Mouse (Mus musculus) hindbrain, embryonic 14.5 days (tissue): ENCODE results near the gene Nfe2. TPM values are rescaled to one million over a fixed set of nuclear protein-coding genes. Genes with fewer than 3 reads are reported as not detected.
A peak's percentile ranks its signal among the peaks of the same experiment; 100 is the strongest.

ENCODE experiments used
- ATAC-seq: fragments of 200-750 bp; cut with Nextera tagmentation; 2 replicates; pipeline ENCODE4 v1.8.0; 2017; ENCODE audit warnings: moderate number of reproducible peaks, mild to moderate bottlenecking, moderate TSS enrichment, moderate library complexity; ENCODE audit not compliant: low FRiP score
- DNase-seq: peaks from one replicate; pipeline ENCODE4 v3.0.0-alpha.2; 2015; ENCODE audit warnings: low spot score
- H3K27ac ChIP-seq: fragments of 300-500 bp; sonication (generic); 2 replicates; pipeline ENCODE4 v1.5.1; 2014; ENCODE audit warnings: mild to moderate bottlenecking, moderate library complexity
- H3K27me3 ChIP-seq: fragments of 300-500 bp; sonication (generic); 2 replicates; pipeline ENCODE4 v1.6.1; 2014; ENCODE audit warnings: mild to moderate bottlenecking, low read length, mixed read lengths; ENCODE audit not compliant: control insufficient read depth, insufficient read depth
- H3K36me3 ChIP-seq: fragments of 300-500 bp; sonication (generic); replicated peaks from 2 replicates; pipeline ENCODE4 v1.6.1; 2014; ENCODE audit not compliant: control insufficient read depth, insufficient read depth
- H3K4me1 ChIP-seq: fragments of 300-500 bp; sonication (generic); replicated peaks from 2 replicates; pipeline ENCODE4 v1.6.1; 2014; ENCODE audit warnings: antibody characterized with exemption, low read length, mixed read lengths; ENCODE audit not compliant: control insufficient read depth, insufficient read depth
- H3K4me2 ChIP-seq: fragments of 300-500 bp; sonication (generic); replicated peaks from 2 replicates; pipeline ENCODE4 v1.6.1; 2014; ENCODE audit warnings: mild to moderate bottlenecking, moderate library complexity
- H3K4me3 ChIP-seq: fragments of 300-500 bp; sonication (generic); replicated peaks from 2 replicates; pipeline ENCODE4 v1.5.1; 2014; ENCODE audit warnings: mild to moderate bottlenecking, low read length
- H3K9ac ChIP-seq: fragments of 300-500 bp; sonication (generic); 2 replicates; pipeline ENCODE4 v1.6.1; 2014
- H3K9me3 ChIP-seq: fragments of 300-500 bp; sonication (generic); 2 replicates; pipeline ENCODE4 v1.6.1; 2016; ENCODE audit warnings: low read length; ENCODE audit not compliant: control insufficient read depth
- WGBS: fragments of 180-500 bp; shearing (Covaris S2); extraction: QIAGEN DNeasy Blood & Tissue Kit; methylation state at CpG from one replicate; pipeline ENCODE4 v1.1.7; 2014; 5-methylcytosine and 5-hydroxymethylcytosine counted together
- polyA plus RNA-seq: library from polyadenylated mRNA; unstranded; fragments of >200 nt; fragmentation: Nextera tagmentation; extraction: Ambion mirVana; gene quantifications from 2 replicates; pipeline ENCODE4 v1.2.1, GENCODE M21; 2014

Nfe2 gene
- 0.90 and 1.1 TPM in 2 replicates for polyA plus RNA-seq

- ATAC-seq (no peak), DNase-seq (no peak)
- no peaks in the 10 kb centered on the region for H3K9me3 ChIP-seq
- 13% methylated on average over 15 of the region's 15 CpGs for WGBS
- peaks cover 9% of the 10 kb centered on the region; the same call in 1 of the 2 replicates for H3K4me1 ChIP-seq
- no peaks in the 10 kb centered on the region for H3K36me3 ChIP-seq
- H3K27me3 ChIP-seq, result peaks cover 7% of the 10 kb centered on the region
- H3K4me3 ChIP-seq, result no peak within 1 kb of the TSS
- no peak within 1 kb of the TSS for H3K27ac ChIP-seq
- H3K9ac ChIP-seq, result no peak within 1 kb of the TSS
- H3K4me2 ChIP-seq, result peak within 1 kb of the TSS; percentile 11; the same call in 1 of the 2 replicates
Observed at GRCm38 (mm10) chr15:103257790-103258728, at the start of gene Nfe2. Nfe2 (minus strand) TSS chr15:103258403.

GRCm38 (mm10) chr15:103307125-103307524 is 48.9 kb upstream of the Nfe2 start:
- Histone ChIP-seq H3K4me2 (no peak overlapping the region), H3K4me3 (no peak overlapping the region), H3K9ac (no peak overlapping the region), H3K9me3 (no peaks in the 10 kb centered on the region), H3K27ac (peak overlapping the region; percentile 98), H3K4me1 (peaks cover 47% of the 10 kb centered on the region), H3K36me3 (no peaks in the 10 kb centered on the region), H3K27me3 (no peaks in the 10 kb centered on the region)
- DNase-seq, result peak; percentile 97
- ATAC-seq, result peak; percentile 12; the same call in 1 of the 2 replicates
- WGBS, result 1% methylated on average over 7 of the region's 7 CpGs

- WGBS, result 31% methylated on average over 8 of the region's 8 CpGs
Observed at GRCm38 (mm10) chr15:103305792-103306645, 47.8 kb upstream of the Nfe2 start.

GRCm38 (mm10) chr15:103305070-103305678 is 47.0 kb upstream of the Nfe2 start:
- under 1% methylated on average over 71 of the region's 71 CpGs for WGBS
- ATAC-seq, result peak; percentile 96
- H3K36me3 ChIP-seq, result no peaks in the 10 kb centered on the region

More at GRCm38 (mm10) chr15:103305792-103306645, 47.8 kb upstream of the Nfe2 start:
- H3K36me3 ChIP-seq, result no peaks in the 10 kb centered on the region
- peak overlapping the region; percentile 70 for H3K9ac ChIP-seq
- H3K27me3 ChIP-seq, result no peaks in the 10 kb centered on the region
- peak overlapping the region; percentile 98 for H3K27ac ChIP-seq
- peak overlapping the region; percentile 73 for H3K4me2 ChIP-seq
- ATAC-seq (no peak), DNase-seq (no peak)
- peak overlapping the region; percentile 28 for H3K4me3 ChIP-seq
- peaks cover 58% of the 10 kb centered on the region for H3K4me1 ChIP-seq
- H3K9me3 ChIP-seq, result no peaks in the 10 kb centered on the region

GRCm38 (mm10) chr15:103304616-103304969 is 46.4 kb upstream of the Nfe2 start:
- peak overlapping the region; percentile 68 for H3K9ac ChIP-seq
- no peaks in the 10 kb centered on the region for H3K9me3 ChIP-seq
- no peaks in the 10 kb centered on the region for H3K36me3 ChIP-seq
- no peaks in the 10 kb centered on the region for H3K27me3 ChIP-seq
- peak overlapping the region; percentile 98 for H3K27ac ChIP-seq
- ATAC-seq (no peak), DNase-seq (no peak)
- peak overlapping the region; percentile 33 for H3K4me3 ChIP-seq
- WGBS, result under 1% methylated on average over 9 of the region's 9 CpGs
- H3K4me1 ChIP-seq, result peaks cover 72% of the 10 kb centered on the region
- peak overlapping the region; percentile 73 for H3K4me2 ChIP-seq

More at GRCm38 (mm10) chr15:103305070-103305678, 47.0 kb upstream of the Nfe2 start:
- Histone ChIP-seq H3K27me3 (no peaks in the 10 kb centered on the region), H3K9ac (peak overlapping the region; percentile 70), H3K9me3 (no peaks in the 10 kb centered on the region), H3K4me1 (peaks cover 67% of the 10 kb centered on the region), H3K4me2 (peak overlapping the region; percentile 73), H3K27ac (peak overlapping the region; percentile 98), H3K4me3 (peak overlapping the region; percentile 33)
- DNase-seq, result peak; percentile 97

DNA sequence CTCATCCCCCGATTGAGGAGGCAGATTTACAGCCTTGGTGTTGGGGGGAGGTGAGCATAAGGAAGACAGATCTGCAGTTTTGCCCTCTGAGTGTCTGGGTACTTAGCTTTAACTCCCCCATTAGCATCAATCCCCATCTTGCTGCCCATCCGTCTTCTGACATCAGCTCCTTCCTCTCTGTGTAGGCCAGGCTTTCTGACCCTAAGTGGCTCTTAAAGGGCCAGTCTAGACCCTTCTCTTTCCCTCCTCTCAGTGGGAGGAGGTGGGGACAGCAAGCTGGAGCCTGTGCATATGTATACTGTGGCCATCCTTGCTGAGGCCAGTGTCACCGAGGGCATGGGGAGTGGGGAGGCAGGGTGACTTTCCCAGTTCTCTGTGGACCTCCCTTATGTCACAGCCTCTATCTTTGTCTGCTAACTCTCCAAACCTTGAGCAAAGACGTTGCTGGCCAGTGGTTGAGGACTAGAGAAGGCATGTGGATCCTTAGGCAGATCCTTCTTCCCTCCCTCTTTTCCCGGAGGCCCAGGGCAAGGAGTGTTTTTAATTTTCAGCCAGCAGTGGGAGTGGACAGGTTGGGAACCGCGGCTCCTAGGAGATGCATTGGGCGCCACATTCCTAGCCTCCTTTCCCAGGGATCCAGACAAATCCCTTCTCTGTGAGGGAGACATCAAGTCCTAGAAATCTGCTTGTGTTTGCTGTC is 45.9 kb upstream of the Nfe2 start:
- peaks cover 77% of the 10 kb centered on the region for H3K4me1 ChIP-seq
- WGBS, result 4% methylated on average over 8 of the region's 8 CpGs
- no peak for DNase-seq
- H3K4me3 ChIP-seq, result peak overlapping the region; percentile 33
- peak overlapping the region; percentile 73 for H3K4me2 ChIP-seq
- H3K9me3 ChIP-seq, result no peaks in the 10 kb centered on the region
- H3K36me3 ChIP-seq, result no peaks in the 10 kb centered on the region
- peak overlapping the region; percentile 68 for H3K9ac ChIP-seq
- H3K27ac ChIP-seq, result peak overlapping the region; percentile 98
- H3K27me3 ChIP-seq, result no peaks in the 10 kb centered on the region
- no peak for ATAC-seq

DNA sequence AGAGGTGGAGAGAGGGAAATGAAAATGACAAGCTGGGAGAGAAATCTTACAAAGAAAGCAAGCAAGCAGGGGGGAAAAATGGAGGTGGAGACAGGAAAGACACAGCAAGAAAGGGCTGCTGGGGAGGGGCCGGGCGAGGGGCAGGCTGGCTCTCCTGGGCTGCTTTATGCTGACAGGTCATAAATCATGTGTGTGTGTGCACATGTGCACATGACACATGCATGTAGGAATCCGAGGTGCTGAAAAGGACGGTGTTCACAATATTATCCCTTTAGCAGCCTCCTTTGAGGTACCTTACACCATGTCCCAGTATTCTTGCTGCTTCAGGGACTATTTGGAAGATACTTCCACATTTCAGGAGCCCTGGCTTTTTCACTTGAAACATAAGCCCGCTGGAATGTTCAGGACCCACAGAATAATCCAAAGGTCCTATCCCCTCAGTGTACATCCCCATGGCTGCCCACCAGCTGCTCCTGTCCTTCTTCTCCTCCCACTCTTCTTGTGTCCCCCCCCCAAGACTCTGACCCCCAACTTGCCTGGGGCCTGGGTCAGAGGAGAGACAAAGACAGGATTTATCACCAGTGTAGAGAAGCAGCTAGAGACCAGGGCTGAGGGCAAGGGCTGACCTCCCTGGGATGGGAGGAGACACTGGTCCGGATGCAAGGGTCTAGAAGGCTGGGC is 44.3 kb upstream of the Nfe2 start:
- H3K4me3 ChIP-seq, result no peak overlapping the region
- H3K27ac ChIP-seq, result peak overlapping the region; percentile 98
- peaks cover 86% of the 10 kb centered on the region for H3K4me1 ChIP-seq
- H3K9me3 ChIP-seq, result no peaks in the 10 kb centered on the region
- WGBS, result 36% methylated on average over 6 of the region's 6 CpGs
- H3K4me2 ChIP-seq, result no peak overlapping the region
- ATAC-seq (no peak), DNase-seq (no peak)
- no peaks in the 10 kb centered on the region for H3K27me3 ChIP-seq
- H3K9ac ChIP-seq, result peak overlapping the region; percentile 39; the same call in 1 of the 2 replicates
- no peaks in the 10 kb centered on the region; the same call in 1 of the 2 replicates for H3K36me3 ChIP-seq
